Mouse (Mus musculus) E14TG2a.4 (cell line): ENCODE data around the gene Gcg.

ENCODE experiments used
- H3K27me3 ChIP-seq: 2 replicates; pipeline ENCODE4 v1.6.1; 2014; ENCODE audit warnings: low read length, control low read depth; ENCODE audit not compliant: insufficient read depth
- H3K36me3 ChIP-seq: 2 replicates; pipeline ENCODE4 v1.6.1; 2014; ENCODE audit warnings: low read length, control low read depth; ENCODE audit not compliant: insufficient read depth
- H3K4me1 ChIP-seq: replicated peaks from 2 replicates; pipeline ENCODE4 v1.6.1; 2014; ENCODE audit warnings: low read depth, low read length, control low read depth
- H3K4me3 ChIP-seq: replicated peaks from 2 replicates; pipeline ENCODE4 v1.5.1; 2014; ENCODE audit warnings: mild to moderate bottlenecking, low read length
- H3K9me3 ChIP-seq: 2 replicates; pipeline ENCODE4 v1.6.1; 2014; ENCODE audit warnings: low read length, control low read depth
- CTCF ChIP-seq: conservative IDR thresholded peaks from 2 replicates; pipeline ENCODE4 v1.5.1; 2014; ENCODE audit warnings: low read length
- NANOG ChIP-seq: IDR thresholded peaks from 2 replicates; pipeline ENCODE4 v1.6.1; 2014; ENCODE audit warnings: borderline replicate concordance, low read length, mixed read lengths
- POU5F1 ChIP-seq: IDR thresholded peaks from 2 replicates; pipeline ENCODE4 v1.6.1; 2014; ENCODE audit warnings: low read length, borderline replicate concordance

The Gcg gene

GRCm38 (mm10) chr2:62483550-62483949 is at the start of gene Gcg:
Gcg (minus strand) TSS chr2:62483650.
- Histone ChIP-seq H3K9me3 (no peaks in the 10 kb centered on the region), H3K27me3 (no peaks in the 10 kb centered on the region), H3K36me3 (no peaks in the 10 kb centered on the region), H3K4me1 (no peaks in the 10 kb centered on the region), H3K4me3 (no peak within 1 kb of the TSS)
- TF ChIP-seq NANOG (no peak), POU5F1 (no peak)

- H3K27me3 ChIP-seq: no peaks in the 10 kb centered on the region
- H3K4me3 ChIP-seq: no peak overlapping the region
- peaks cover 3% of the 10 kb centered on the region; the same call in 1 of the 2 replicates for H3K9me3 ChIP-seq
- no peaks in the 10 kb centered on the region for H3K36me3 ChIP-seq
- H3K4me1 ChIP-seq: no peaks in the 10 kb centered on the region
- TF ChIP-seq POU5F1 (no peak), NANOG (no peak), CTCF (no peak)
These were observed 47.6 kb upstream of the Gcg start for GRCm38 (mm10) chr2:62531065-62531464.

- no peaks in the 10 kb centered on the region for H3K4me1 ChIP-seq
- no peak for TF ChIP-seq POU5F1
- TF ChIP-seq CTCF: no peak
- TF ChIP-seq NANOG: no peak
- no peaks in the 10 kb centered on the region for H3K27me3 ChIP-seq
These were observed 42.9 kb upstream of the Gcg start for GRCm38 (mm10) chr2:62526399-62526798.

GRCm38 (mm10) chr2:62517790-62518189 is 34.3 kb upstream of the Gcg start:
- no peaks in the 10 kb centered on the region for H3K4me1 ChIP-seq
- H3K4me3 ChIP-seq: no peak overlapping the region
- no peaks in the 10 kb centered on the region for H3K27me3 ChIP-seq
- H3K9me3 ChIP-seq: no peaks in the 10 kb centered on the region
- H3K36me3 ChIP-seq: no peaks in the 10 kb centered on the region
- TF ChIP-seq POU5F1: no peak
- no peak for TF ChIP-seq NANOG
- no peak for TF ChIP-seq CTCF

More at GRCm38 (mm10) chr2:62526399-62526798, 42.9 kb upstream of the Gcg start:
- H3K4me3 ChIP-seq: no peak overlapping the region
- peaks cover 3% of the 10 kb centered on the region; the same call in 1 of the 2 replicates for H3K9me3 ChIP-seq
- no peaks in the 10 kb centered on the region for H3K36me3 ChIP-seq

GRCm38 (mm10) chr2:62514477-62514876 is 31.0 kb upstream of the Gcg start:
- Histone ChIP-seq H3K27me3 (no peaks in the 10 kb centered on the region), H3K9me3 (no peaks in the 10 kb centered on the region), H3K36me3 (no peaks in the 10 kb centered on the region), H3K4me1 (no peaks in the 10 kb centered on the region), H3K4me3 (no peak overlapping the region)
- TF ChIP-seq POU5F1 (no peak), CTCF (no peak), NANOG (no peak)

- no peaks in the 10 kb centered on the region for H3K9me3 ChIP-seq
- H3K36me3 ChIP-seq: no peaks in the 10 kb centered on the region
- TF ChIP-seq CTCF (no peak), POU5F1 (no peak), NANOG (no peak)
- H3K4me1 ChIP-seq: no peaks in the 10 kb centered on the region
- H3K4me3 ChIP-seq: no peak overlapping the region
- no peaks in the 10 kb centered on the region for H3K27me3 ChIP-seq
These were observed 30.0 kb upstream of the Gcg start for GRCm38 (mm10) chr2:62513477-62513876.

- Histone ChIP-seq H3K36me3 (no peaks in the 10 kb centered on the region), H3K9me3 (no peaks in the 10 kb centered on the region), H3K4me3 (no peak overlapping the region), H3K27me3 (0 out of 2 replicates have a peak, but pooled peaks cover 2% of the 10 kb centered on the region), H3K4me1 (peaks cover 11% of the 10 kb centered on the region)
- TF ChIP-seq CTCF (no peak), POU5F1 (no peak), NANOG (no peak)
These were observed 23.7 kb upstream of the Gcg start for GRCm38 (mm10) chr2:62507130-62507529.

- H3K4me3 ChIP-seq: no peak overlapping the region
- no peak for TF ChIP-seq NANOG
- TF ChIP-seq CTCF: no peak
- TF ChIP-seq POU5F1: no peak
- peaks cover 11% of the 10 kb centered on the region for H3K4me1 ChIP-seq
- 0 out of 2 replicates have a peak, but pooled peaks cover 2% of the 10 kb centered on the region for H3K27me3 ChIP-seq
- no peaks in the 10 kb centered on the region for H3K9me3 ChIP-seq
- no peaks in the 10 kb centered on the region for H3K36me3 ChIP-seq
These were observed 23.0 kb upstream of the Gcg start for GRCm38 (mm10) chr2:62506441-62506840.

GRCm38 (mm10) chr2:62504269-62504796 is 20.9 kb upstream of the Gcg start:
- 0 out of 2 replicates have a peak, but pooled peaks cover 2% of the 10 kb centered on the region for H3K27me3 ChIP-seq
- no peaks in the 10 kb centered on the region for H3K9me3 ChIP-seq
- TF ChIP-seq NANOG: no peak
- TF ChIP-seq POU5F1: no peak
- TF ChIP-seq CTCF: no peak
- H3K4me1 ChIP-seq: peaks cover 11% of the 10 kb centered on the region
- no peaks in the 10 kb centered on the region for H3K36me3 ChIP-seq
- no peak overlapping the region for H3K4me3 ChIP-seq
